Mouse (Mus musculus) lung, embryonic 14.5 days (tissue): ENCODE measurements around the gene Ptgfrn. TPM values are rescaled to one million over a fixed set of nuclear protein-coding genes. Genes with fewer than 3 reads are reported as not detected.

Experiments
- ATAC-seq: fragments of 200-750 bp; cut with Nextera tagmentation; 2 replicates; pipeline ENCODE4 v1.8.0; 2017; ENCODE audit warnings: mild to moderate bottlenecking, moderate TSS enrichment, moderate library complexity; ENCODE audit not compliant: insufficient read depth
- DNase-seq: peaks from one replicate; pipeline ENCODE4 v3.0.0-alpha.2; 2015
- H3K27ac ChIP-seq: fragments of 300-500 bp; sonication (generic); 2 replicates; pipeline ENCODE4 v1.5.1; 2014; ENCODE audit warnings: low read depth, mild to moderate bottlenecking, moderate library complexity
- H3K27me3 ChIP-seq: fragments of 300-500 bp; sonication (generic); 2 replicates; pipeline ENCODE4 v1.6.1; 2014; ENCODE audit warnings: low read length, control low read depth; ENCODE audit not compliant: insufficient read depth
- H3K36me3 ChIP-seq: fragments of 300-500 bp; sonication (generic); 2 replicates; pipeline ENCODE4 v1.6.1; 2014; ENCODE audit warnings: control low read depth; ENCODE audit not compliant: insufficient read depth
- H3K4me1 ChIP-seq: fragments of 300-500 bp; sonication (generic); 2 replicates; pipeline ENCODE4 v1.6.1; 2014; ENCODE audit warnings: antibody characterized with exemption, control low read depth; ENCODE audit not compliant: insufficient read depth
- H3K4me2 ChIP-seq: fragments of 300-500 bp; sonication (generic); 2 replicates; pipeline ENCODE4 v1.6.1; 2014; ENCODE audit warnings: mild to moderate bottlenecking
- H3K4me3 ChIP-seq: fragments of 300-500 bp; sonication (generic); 2 replicates; pipeline ENCODE4 v1.5.1; 2014; ENCODE audit warnings: low read depth, low read length
- H3K9ac ChIP-seq: fragments of 300-500 bp; sonication (generic); 2 replicates; pipeline ENCODE4 v1.6.1; 2014
- H3K9me3 ChIP-seq: fragments of 300-500 bp; sonication (generic); 2 replicates; pipeline ENCODE4 v1.6.1; 2016; ENCODE audit warnings: low read depth, low read length, control low read depth
- CTCF ChIP-seq: IDR thresholded peaks from 2 replicates; pipeline ENCODE4 v1.5.1; 2016; ENCODE audit warnings: antibody characterized with exemption, low read depth
- WGBS: fragments of 180-500 bp; shearing (Covaris S2); extraction: QIAGEN DNeasy Blood & Tissue Kit; methylation state at CpG from one replicate; pipeline ENCODE4 v1.1.7; 2014; 5-methylcytosine and 5-hydroxymethylcytosine counted together
- polyA plus RNA-seq: library from polyadenylated mRNA; unstranded; fragments of >200 nt; fragmentation: Nextera tagmentation; extraction: Ambion mirVana; gene quantifications from 2 replicates; pipeline ENCODE4 v1.2.1, GENCODE M21; 2014

The Ptgfrn gene
- polyA plus RNA-seq, 1 experiment from 2014 or later, result 7.9 TPM

- ATAC-seq (no peak), DNase-seq (no peak)
- Histone ChIP-seq H3K4me2 (no peak overlapping the region), H3K4me3 (no peak overlapping the region), H3K27ac (no peak overlapping the region), H3K9me3 (no peaks in the 10 kb centered on the region), H3K36me3 (peaks cover 23% of the 10 kb centered on the region), H3K27me3 (no peaks in the 10 kb centered on the region), H3K9ac (no peak overlapping the region), H3K4me1 (peaks cover 8% of the 10 kb centered on the region; the same call in 1 of the 2 replicates)
- no peak for TF ChIP-seq CTCF
These were observed 38.5 kb downstream of the Ptgfrn start for GRCm38 (mm10) chr3:101071576-101071975.

GRCm38 (mm10) chr3:101070796-101071235 is 39.3 kb downstream of the Ptgfrn start:
- Histone ChIP-seq H3K4me3 (no peak overlapping the region), H3K9me3 (no peaks in the 10 kb centered on the region), H3K27me3 (no peaks in the 10 kb centered on the region), H3K4me2 (no peak overlapping the region), H3K9ac (no peak overlapping the region), H3K27ac (peak overlapping the region; percentile 61), H3K4me1 (peaks cover 5% of the 10 kb centered on the region; the same call in 1 of the 2 replicates), H3K36me3 (peaks cover 22% of the 10 kb centered on the region; the same call in 1 of the 2 replicates)
- ATAC-seq (peak; percentile 53), DNase-seq (peak; percentile 50)
- no peak for TF ChIP-seq CTCF
- 45% methylated on average over 6 of the region's 6 CpGs for WGBS

- Histone ChIP-seq H3K27me3 (no peaks in the 10 kb centered on the region), H3K36me3 (peaks cover 22% of the 10 kb centered on the region; the same call in 1 of the 2 replicates), H3K9ac (no peak overlapping the region), H3K4me1 (0 out of 2 replicates have a peak, but pooled peaks cover 3% of the 10 kb centered on the region), H3K9me3 (no peaks in the 10 kb centered on the region), H3K4me2 (no peak overlapping the region), H3K27ac (peak overlapping the region; percentile 61), H3K4me3 (no peak overlapping the region)
- DNase-seq (peak; percentile 78), ATAC-seq (peak; percentile 67)
- no peak for TF ChIP-seq CTCF
- WGBS, result 43% methylated on average over 10 of the region's 10 CpGs
These were observed 39.8 kb downstream of the Ptgfrn start for GRCm38 (mm10) chr3:101070230-101070795.

GRCm38 (mm10) chr3:101068701-101069100 is 41.4 kb downstream of the Ptgfrn start:
- no peak for TF ChIP-seq CTCF
- H3K36me3 ChIP-seq, result peaks cover 22% of the 10 kb centered on the region; the same call in 1 of the 2 replicates
- 0 out of 2 replicates have a peak, but pooled peaks cover 3% of the 10 kb centered on the region for H3K4me1 ChIP-seq
- no peaks in the 10 kb centered on the region for H3K9me3 ChIP-seq
- no peak for ATAC-seq
- H3K4me2 ChIP-seq, result no peak overlapping the region
- no peak overlapping the region for H3K4me3 ChIP-seq
- H3K27me3 ChIP-seq, result no peaks in the 10 kb centered on the region
- DNase-seq, result no peak
- WGBS, result 71% methylated on average over 5 of the region's 5 CpGs
- H3K9ac ChIP-seq, result no peak overlapping the region
- H3K27ac ChIP-seq, result no peak overlapping the region

GRCm38 (mm10) chr3:101066175-101066574 is 43.9 kb downstream of the Ptgfrn start:
- 76% methylated on average over 6 of the region's 6 CpGs for WGBS
- H3K27me3 ChIP-seq, result no peaks in the 10 kb centered on the region
- H3K36me3 ChIP-seq, result peaks cover 6% of the 10 kb centered on the region; the same call in 1 of the 2 replicates
- H3K4me1 ChIP-seq, result no peaks in the 10 kb centered on the region
- H3K27ac ChIP-seq, result no peak overlapping the region
- no peak for ATAC-seq
- H3K9me3 ChIP-seq, result no peaks in the 10 kb centered on the region
- DNase-seq, result no peak
- no peak for TF ChIP-seq CTCF
- no peak overlapping the region for H3K4me2 ChIP-seq
- no peak overlapping the region for H3K4me3 ChIP-seq
- H3K9ac ChIP-seq, result no peak overlapping the region

- Histone ChIP-seq H3K27ac (no peak overlapping the region), H3K27me3 (no peaks in the 10 kb centered on the region), H3K4me3 (no peak overlapping the region), H3K9me3 (no peaks in the 10 kb centered on the region), H3K4me2 (no peak overlapping the region), H3K9ac (no peak overlapping the region), H3K36me3 (peaks cover 27% of the 10 kb centered on the region), H3K4me1 (no peaks in the 10 kb centered on the region)
- ATAC-seq (no peak), DNase-seq (no peak)
- TF ChIP-seq CTCF, result no peak
- WGBS, result 85% methylated on average over 7 of the region's 7 CpGs
These were observed 48.1 kb downstream of the Ptgfrn start for GRCm38 (mm10) chr3:101061865-101062585.

- no peaks in the 10 kb centered on the region for H3K27me3 ChIP-seq
- TF ChIP-seq CTCF, result no peak
- no peaks in the 10 kb centered on the region for H3K4me1 ChIP-seq
- DNase-seq (no peak), ATAC-seq (no peak)
- no peak overlapping the region for H3K27ac ChIP-seq
- no peaks in the 10 kb centered on the region for H3K9me3 ChIP-seq
- peaks cover 48% of the 10 kb centered on the region for H3K36me3 ChIP-seq
- H3K9ac ChIP-seq, result no peak overlapping the region
- no peak overlapping the region for H3K4me2 ChIP-seq
- 58% methylated on average over 4 of the region's 4 CpGs for WGBS
- H3K4me3 ChIP-seq, result no peak overlapping the region
These were observed 50.9 kb downstream of the Ptgfrn start for GRCm38 (mm10) chr3:101059214-101059613.
